Mouse (Mus musculus) liver (tissue): ENCODE measurements around the gene Rps8.

Source experiments
- DNase-seq: peaks from one replicate; pipeline ENCODE4 v3.0.0-alpha.2; 2020; ENCODE audit warnings: mixed read lengths

Rps8 gene

GRCm38 (mm10) chr4:117124518-117125347 is 31.3 kb downstream of the Rps8 start:
- peak; percentile 48 for DNase-seq

GRCm38 (mm10) chr4:117124218-117124517 is 31.9 kb downstream of the Rps8 start:
- DNase-seq: no peak

DNA sequence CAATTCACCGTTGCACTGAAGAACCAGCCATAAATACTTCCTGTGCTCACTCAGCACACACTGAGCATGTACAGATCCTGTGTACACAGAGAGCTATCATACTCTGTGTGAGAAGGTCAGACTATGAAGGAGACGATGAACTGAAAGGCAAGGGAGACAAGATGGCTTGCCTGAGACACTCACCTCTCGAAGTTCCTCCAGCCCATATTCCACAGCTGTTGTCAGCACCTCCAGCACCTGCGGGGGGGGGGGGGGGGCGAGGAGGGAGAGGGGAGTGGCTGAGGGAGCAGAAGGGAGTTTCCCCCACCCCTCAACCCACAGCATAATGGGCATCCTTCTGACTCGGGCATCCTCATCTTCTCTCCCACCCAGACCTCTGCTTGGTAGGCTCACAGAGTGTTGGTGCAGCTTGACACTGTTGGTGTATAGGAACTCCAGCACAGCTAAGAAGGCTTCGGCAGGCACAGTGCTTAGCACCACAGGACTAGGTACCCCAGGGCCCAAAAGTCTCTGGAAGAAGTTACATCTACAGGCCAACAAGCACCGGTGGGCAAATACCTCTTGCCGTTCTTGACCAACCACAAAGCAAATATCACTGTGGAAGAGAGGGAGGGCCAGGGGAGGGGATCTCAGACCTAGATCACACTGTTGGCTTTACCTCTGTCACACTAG is 32.4 kb downstream of the Rps8 start:
- no peak for DNase-seq

DNA sequence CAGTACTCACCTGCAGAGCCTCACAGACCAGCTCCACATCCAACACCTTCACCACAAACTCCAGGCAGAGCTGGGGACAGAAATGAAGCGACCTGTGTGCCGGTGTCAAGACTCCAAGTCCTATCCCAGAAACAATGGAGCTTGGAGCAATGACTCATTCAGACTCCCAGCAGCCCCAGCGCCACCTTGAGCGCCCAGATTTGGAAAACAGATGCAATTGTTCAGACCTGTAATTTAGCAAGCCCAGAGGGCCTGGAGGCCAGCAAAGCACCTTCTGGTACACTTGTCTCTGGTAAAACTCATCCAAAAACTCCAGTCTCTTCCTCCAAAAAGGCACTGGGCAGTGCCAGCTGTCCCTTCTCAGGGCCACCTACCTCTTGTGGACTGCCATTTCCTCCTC is 33.8 kb downstream of the Rps8 start:
- DNase-seq: no peak

- peak; percentile 92 for DNase-seq
Measured at GRCm38 (mm10) chr4:117120445-117121414, 35.3 kb downstream of the Rps8 start.

GRCm38 (mm10) chr4:117120052-117120444 is 36.0 kb downstream of the Rps8 start:
- no peak for DNase-seq

GRCm38 (mm10) chr4:117119636-117120035 is 36.4 kb downstream of the Rps8 start:
- no peak for DNase-seq

DNA sequence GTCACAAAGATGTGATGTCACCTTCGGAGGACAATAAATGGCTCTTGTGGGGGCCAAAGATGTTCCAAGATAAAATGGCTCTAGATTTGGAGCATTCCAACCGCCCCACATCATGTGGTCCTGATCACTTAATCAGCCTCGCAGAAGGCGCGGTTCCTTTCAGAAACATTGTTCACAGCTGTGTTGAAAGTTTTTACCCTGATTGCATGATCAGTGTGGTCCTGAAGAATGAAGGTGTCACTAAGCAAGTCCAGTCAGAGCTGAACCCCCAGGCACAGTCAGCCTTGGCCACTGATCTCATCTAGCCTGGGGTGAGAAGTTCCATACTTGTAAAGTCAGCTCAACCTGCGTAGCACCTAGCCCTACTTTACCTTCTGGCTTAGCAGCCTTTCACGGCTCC is 38.1 kb downstream of the Rps8 start:
- DNase-seq: no peak

DNA sequence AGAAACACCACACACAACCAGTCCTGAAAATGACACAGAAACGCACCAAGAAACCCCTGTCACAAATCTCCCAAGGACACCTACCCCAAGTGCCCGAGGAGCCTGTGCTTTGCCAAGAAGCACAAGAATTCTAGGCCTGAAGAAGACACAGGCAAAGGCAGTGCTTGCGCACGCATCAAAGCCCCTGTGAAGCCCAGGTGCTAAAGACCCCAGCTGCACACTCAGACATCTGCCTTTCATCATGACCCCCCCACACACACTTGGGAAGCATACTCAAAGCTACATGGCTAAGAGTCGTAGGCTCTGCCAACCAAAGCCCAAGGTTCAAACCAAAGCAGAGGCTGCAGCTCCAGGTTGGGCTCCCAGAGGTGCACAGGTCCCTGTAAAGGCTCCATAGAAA is 40.5 kb downstream of the Rps8 start:
- no peak for DNase-seq

DNA sequence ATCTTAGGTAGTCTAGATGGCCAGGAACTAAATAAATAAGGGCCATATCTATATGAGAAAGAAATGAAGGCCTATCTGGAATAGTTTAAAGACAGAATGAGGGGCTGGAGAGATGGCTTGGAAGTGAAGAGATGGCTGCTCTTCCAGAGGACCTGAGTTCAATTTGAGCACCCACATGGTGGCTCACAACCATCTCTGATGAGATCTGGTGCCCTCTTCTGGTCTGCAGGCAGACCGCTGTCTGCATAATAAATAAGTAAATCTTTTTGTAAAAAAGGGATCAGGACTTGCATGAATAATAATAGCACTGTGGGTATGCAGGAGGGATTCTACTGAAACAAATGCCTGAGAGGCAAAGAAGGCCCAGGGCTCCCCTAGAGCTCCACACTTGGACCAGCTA is 42.8 kb downstream of the Rps8 start:
- DNase-seq: no peak

DNA sequence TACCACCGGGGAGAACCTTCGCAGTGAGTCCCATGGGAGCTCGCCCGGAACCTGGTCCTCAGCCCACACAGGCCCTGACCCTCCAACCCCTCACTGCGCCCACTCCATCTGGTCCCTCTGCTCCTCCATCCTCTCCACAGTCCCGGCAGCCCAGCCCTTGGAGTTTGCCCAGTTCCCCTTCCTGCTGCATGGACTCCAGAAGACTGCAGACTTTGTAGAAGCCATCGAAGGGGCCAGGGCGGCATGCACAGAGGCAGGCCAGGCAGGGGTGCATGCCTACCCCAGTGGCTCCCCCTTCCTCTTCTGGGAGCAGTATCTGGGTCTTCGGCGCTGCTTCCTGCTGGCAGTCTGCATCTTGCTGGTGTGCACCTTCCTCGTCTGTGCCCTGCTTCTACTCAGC is 45.1 kb downstream of the Rps8 start:
- no peak for DNase-seq

GRCm38 (mm10) chr4:117110249-117110648 is 45.8 kb downstream of the Rps8 start:
- DNase-seq: no peak

- DNase-seq: no peak
Measured at GRCm38 (mm10) chr4:117109330-117109729, 46.7 kb downstream of the Rps8 start.

GRCm38 (mm10) chr4:117108524-117108849 is 47.6 kb downstream of the Rps8 start:
- no peak for DNase-seq

- no peak for DNase-seq
Measured at GRCm38 (mm10) chr4:117107813-117108523, 48.1 kb downstream of the Rps8 start.

DNA sequence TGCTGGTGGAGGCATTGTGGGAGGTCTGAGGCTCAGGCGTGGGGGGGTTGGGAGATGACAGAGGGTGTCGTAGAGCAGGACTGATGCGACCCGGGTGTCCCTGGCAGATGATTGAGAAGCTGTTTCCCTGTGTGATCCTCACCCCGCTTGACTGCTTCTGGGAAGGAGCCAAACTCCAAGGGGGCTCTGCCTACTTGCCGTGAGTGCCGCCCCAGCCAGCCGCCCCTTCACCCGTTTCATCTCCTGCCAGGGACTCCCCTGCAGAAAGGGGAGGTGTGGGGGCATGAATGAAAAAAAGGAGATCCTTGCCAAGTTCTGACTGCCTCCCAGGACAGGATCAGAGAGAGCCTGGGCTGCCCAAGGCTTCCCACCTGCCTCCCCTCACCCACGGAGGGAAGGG is 50.9 kb downstream of the Rps8 start:
- no peak for DNase-seq

DNA sequence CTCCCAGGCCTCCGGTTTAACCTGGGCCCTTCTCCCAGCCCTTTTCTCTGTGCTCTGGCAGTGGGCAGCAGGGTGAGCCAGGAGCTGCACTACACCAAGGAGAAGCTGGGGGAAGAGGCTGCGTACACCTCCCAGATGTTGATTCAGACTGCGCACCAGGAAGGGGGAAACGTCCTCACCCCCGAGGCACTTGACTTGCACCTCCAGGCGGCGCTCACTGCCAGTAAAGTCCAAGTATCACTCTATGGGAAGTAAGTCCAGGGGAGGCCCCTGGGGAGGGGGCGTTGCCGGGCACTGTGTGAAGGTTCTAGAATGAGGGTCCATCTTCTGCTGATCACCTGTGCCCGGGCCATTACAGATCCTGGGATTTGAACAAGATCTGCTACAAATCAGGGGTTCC is 51.4 kb downstream of the Rps8 start:
- DNase-seq: no peak
